ENCODE assay signal across 25 mouse cellular contexts in the genomic region with DNA sequence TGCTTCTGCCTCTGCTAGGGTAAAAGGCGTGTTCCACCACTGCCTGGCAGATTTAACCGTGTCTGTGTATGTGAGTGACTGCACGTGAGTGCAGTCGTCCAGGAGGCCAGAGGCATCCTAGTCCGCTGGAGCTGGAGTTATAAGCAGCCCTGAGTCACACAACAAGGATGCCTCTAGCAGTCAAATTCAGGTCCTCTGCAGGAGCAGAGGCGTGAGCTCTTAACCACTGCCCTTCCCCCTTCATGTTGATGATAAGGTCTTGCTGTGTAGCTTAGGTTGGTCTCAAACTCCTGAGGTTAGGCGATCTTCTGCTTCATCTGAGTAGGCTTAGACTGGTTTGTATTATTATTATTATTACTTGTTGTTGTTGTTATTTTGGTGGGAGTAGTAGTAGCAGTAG. TPM values are rescaled to one million over a fixed set of nuclear protein-coding genes. Genes with fewer than 3 reads are reported as not detected.
DNase-seq lines count a peak whose midpoint lies in the region; ATAC-seq lines count a peak whose summit lies in the region.
"Had no signal": no experiment of that assay in that cellular context is flagged by ENCODE, and none has a peak within 500 bp of the region (broad histone marks: within the 10 kb centered on the region; RNA-seq: fewer than 3 reads in every experiment).

No protein-coding gene starts in this region.

- H3K4me1 ChIP-seq in heart, embryonic 16.5 days (ENCODE audit: control insufficient read depth, insufficient read depth, low read length) = no peaks in the 10 kb centered on the region
- H3K4me1 ChIP-seq in heart, embryonic 10.5 days = peaks cover 5% of the 10 kb centered on the region
- H3K4me1 ChIP-seq in forebrain, embryonic 12.5 days = peaks cover 2% of the 10 kb centered on the region; the same call in 1 of the 2 replicates
- H3K4me1 ChIP-seq: embryonic facial prominence, embryonic 12.5 days; embryonic facial prominence, embryonic 15.5 days had no signal

- H3K36me3 ChIP-seq in heart, embryonic 16.5 days (ENCODE audit: control insufficient read depth, insufficient read depth) = no peaks in the 10 kb centered on the region
- H3K36me3 ChIP-seq in heart, embryonic 10.5 days = no peaks in the 10 kb centered on the region
- H3K36me3 ChIP-seq in forebrain, embryonic 12.5 days (replicated peaks) = no peaks in the 10 kb centered on the region
- H3K36me3 ChIP-seq: embryonic facial prominence, embryonic 12.5 days; embryonic facial prominence, embryonic 15.5 days; hindbrain, embryonic 10.5 days; hindbrain, embryonic 13.5 days had no signal

- intact Hi-C loops in left cerebral cortex, postnatal 4 days (cut with DNase I) = no loop called here

- H3K4me3 ChIP-seq in heart, embryonic 16.5 days (ENCODE audit: low read length) = no peak overlapping the region
- no peak overlapping the region for H3K4me3 ChIP-seq in heart, embryonic 10.5 days
- H3K4me3 ChIP-seq in forebrain, embryonic 12.5 days (replicated peaks) = no peak overlapping the region
- H3K4me3 ChIP-seq: embryonic facial prominence, embryonic 12.5 days; embryonic facial prominence, embryonic 15.5 days; heart, adult 2 months; hindbrain, embryonic 10.5 days; hindbrain, embryonic 13.5 days had no signal

- H3K9ac ChIP-seq in heart, embryonic 16.5 days (ENCODE audit: low read length) = no peak overlapping the region
- no peak overlapping the region for H3K9ac ChIP-seq in forebrain, embryonic 12.5 days
- H3K9ac ChIP-seq: embryonic facial prominence, embryonic 12.5 days; embryonic facial prominence, embryonic 15.5 days; hindbrain, embryonic 13.5 days had no signal

- peak; percentile 10; the same call in 1 of the 2 replicates for ATAC-seq in heart, embryonic 16.5 days (replicated peaks; ENCODE audit: extremely low read depth, insufficient read depth, low FRiP score)
- ATAC-seq in activated CD4-positive, CD25-positive, alpha-beta regulatory T cell, adult 4 months = peak; percentile 59
- ATAC-seq in forebrain, embryonic 12.5 days (ENCODE audit: low FRiP score) = no peak
- ATAC-seq: forebrain, embryonic 16.5 days; hindbrain, embryonic 16.5 days; intestine, postnatal 0 days had no signal

- WGBS in heart, embryonic 16.5 days = 61% methylated on average over 7 of the region's 7 CpGs
- WGBS in heart, embryonic 10.5 days = 65% methylated on average over 7 of the region's 7 CpGs
- WGBS in forebrain, embryonic 12.5 days = 89% methylated on average over 7 of the region's 7 CpGs

- no peaks in the 10 kb centered on the region for H3K9me3 ChIP-seq in heart, embryonic 16.5 days (replicated peaks; ENCODE audit: control insufficient read depth, low read length)
- no peaks in the 10 kb centered on the region for H3K9me3 ChIP-seq in heart, embryonic 10.5 days
- H3K9me3 ChIP-seq in forebrain, embryonic 12.5 days = no peaks in the 10 kb centered on the region
- H3K9me3 ChIP-seq: embryonic facial prominence, embryonic 12.5 days; embryonic facial prominence, embryonic 15.5 days; hindbrain, embryonic 10.5 days; hindbrain, embryonic 13.5 days had no signal

- H3K27ac ChIP-seq in heart, embryonic 16.5 days (ENCODE audit: low read length) = peak overlapping the region; percentile 38; the same call in 1 of the 2 replicates
- H3K27ac ChIP-seq in heart, embryonic 10.5 days = no peak overlapping the region
- no peak overlapping the region for H3K27ac ChIP-seq in forebrain, embryonic 12.5 days
- H3K27ac ChIP-seq: embryonic facial prominence, embryonic 12.5 days; embryonic facial prominence, embryonic 15.5 days; heart, adult 2 months; hindbrain, embryonic 10.5 days; hindbrain, embryonic 13.5 days had no signal

- no peak overlapping the region for H3K4me2 ChIP-seq in heart, embryonic 16.5 days (ENCODE audit: low read depth, low read length)
- H3K4me2 ChIP-seq in forebrain, embryonic 12.5 days = no peak overlapping the region
- H3K4me2 ChIP-seq: embryonic facial prominence, embryonic 12.5 days; embryonic facial prominence, embryonic 15.5 days; heart, embryonic 11.5 days; hindbrain, embryonic 13.5 days had no signal

- DNase-seq in heart, embryonic 10.5 days (ENCODE audit: low spot score) = no peak
- DNase-seq in CD4-positive helper T cell, adult 2 months (ENCODE audit: low read depth, low spot score) = peak; percentile 36
- DNase-seq in left cerebral cortex, postnatal 4 days = no peak
- DNase-seq: adrenal gland, adult 2 months; adrenal gland, postnatal 14 days; cerebellum, adult 11 months; cerebellum, adult 2 months; cerebellum, adult 9-11 months; cerebellum, postnatal 25 days; gastrocnemius, postnatal 10 days; gastrocnemius, postnatal 36 days; heart, adult 2 months; heart, postnatal 10 days; heart, postnatal 36 days had no signal

- H3K27me3 ChIP-seq in heart, embryonic 16.5 days (ENCODE audit: control insufficient read depth, insufficient read depth, low read length) = no peaks in the 10 kb centered on the region
- H3K27me3 ChIP-seq in heart, embryonic 10.5 days (ENCODE audit: insufficient read depth, poor library complexity, severe bottlenecking) = no peaks in the 10 kb centered on the region
- no peaks in the 10 kb centered on the region for H3K27me3 ChIP-seq in forebrain, embryonic 12.5 days
- H3K27me3 ChIP-seq: embryonic facial prominence, embryonic 12.5 days; embryonic facial prominence, embryonic 15.5 days; hindbrain, embryonic 13.5 days had no signal

RNA-seq across cellular contexts. Expression of gene Rras2, which starts 22.4 kb away (rescaled TPM):
- 42.0 and 46.8 TPM in 2 replicates for polyA plus RNA-seq in heart, embryonic 16.5 days (2015; fragmentation: Nextera tagmentation; extraction: Ambion mirVana)
- polyA plus RNA-seq in heart, embryonic 10.5 days (2016; fragmentation: Nextera tagmentation; extraction: Ambion mirVana) = 51.8 and 57.5 TPM in 2 replicates
- polyA plus RNA-seq in activated CD4-positive, CD25-positive, alpha-beta regulatory T cell, adult 4 months (2017; shearing (Covaris generic)) = 10 to 100 TPM in 1 of 2 experiments, 1 to 10 TPM in 1; 8.8 to 17.4 TPM
- total RNA-seq in left cerebral cortex, postnatal 4 days (2021) = 10 to 100 TPM; 71.3 to 74.0 TPM
- polyA plus RNA-seq in forebrain, embryonic 12.5 days (2016; fragmentation: Nextera tagmentation; extraction: Ambion mirVana) = 22.8 and 23.6 TPM in 2 replicates
